Mouse (Mus musculus): ENCODE data around the gene Asap2.

GRCm38 (mm10) chr12:21122818-21123217, 132.6 kb downstream of the Asap2 start:
- no peak for TF ChIP-seq CTCF (IDR thresholded peaks at IDR 0.05; ENCODE audit: low read depth)
- no peak for TF ChIP-seq EP300 (optimal IDR thresholded peaks at IDR 0.05)

All from stomach, postnatal 0 days (tissue).